Mouse (Mus musculus) CH12.LX (cell line): ENCODE data around the gene Gramd2. TPM values are rescaled to one million over a fixed set of nuclear protein-coding genes. Genes with fewer than 3 reads are reported as not detected.

Experiments used
- DNase-seq: peaks from one replicate; pipeline ENCODE4 v3.0.0-alpha.2; 2013; ENCODE audit errors: extremely low read depth
- H3K27ac ChIP-seq: 2 replicates; pipeline ENCODE4 v1.5.1; 2012; ENCODE audit warnings: low read depth, mild to moderate bottlenecking, control low read depth, moderate library complexity; ENCODE audit not compliant: insufficient read depth
- H3K27me3 ChIP-seq: replicated peaks from 2 replicates; pipeline ENCODE3; 2012; ENCODE audit warnings: inconsistent platforms
- H3K36me3 ChIP-seq, 2 experiments: replicated peaks in 1 of 2; 2 replicates each; pipeline versions ENCODE3 to v1.6.1; 2012; ENCODE audit warnings: inconsistent platforms in 1 of 2, low read length in 1 of 2, mild to moderate bottlenecking in 1 of 2, mixed read lengths in 1 of 2, moderate library complexity in 1 of 2; ENCODE audit not compliant: control insufficient read depth in 1 of 2, insufficient read depth in 1 of 2
- H3K4me1 ChIP-seq, 2 experiments: 2 replicates each; pipeline ENCODE4 v1.6.1; 2012; ENCODE audit warnings: inconsistent platforms in 1 of 2, moderate library complexity in 1 of 2; ENCODE audit not compliant: insufficient read depth in 2 of 2, control insufficient read depth in 1 of 2
- H3K4me2 ChIP-seq: 2 replicates; pipeline ENCODE4 v1.6.1; 2012; ENCODE audit warnings: low read depth, mild to moderate bottlenecking, control low read depth; ENCODE audit not compliant: poor library complexity, insufficient read depth, severe bottlenecking
- H3K4me3 ChIP-seq, 3 experiments: fragments of 150-350 bp in 1 of 3; sonication (generic) in 1 of 3; replicated peaks in 1 of 3; 2 replicates each; pipeline versions ENCODE3 to v1.5.1; 2011 to 2012; ENCODE audit warnings: low read depth in 2 of 3, low read length in 2 of 3, mild to moderate bottlenecking in 2 of 3, moderate library complexity in 2 of 3, control low read depth in 1 of 3, improper control_type of control experiment in 1 of 3, inconsistent platforms in 1 of 3, mixed read lengths in 1 of 3; ENCODE audit not compliant: poor library complexity in 1 of 3
- H3K79me2 ChIP-seq: replicated peaks from 2 replicates; pipeline ENCODE4 v1.6.1; 2012; ENCODE audit warnings: mild to moderate bottlenecking, moderate library complexity; ENCODE audit not compliant: control insufficient read depth, poor library complexity, insufficient read depth, severe bottlenecking; ENCODE audit errors: extremely low read depth
- H3K9ac ChIP-seq: 2 replicates; pipeline ENCODE4 v1.6.1; 2012; ENCODE audit warnings: low read depth, mild to moderate bottlenecking, control low read depth, moderate library complexity; ENCODE audit not compliant: insufficient read depth
- H3K9me3 ChIP-seq: replicated peaks from 2 replicates; pipeline ENCODE3; 2012; ENCODE audit warnings: low read length, inconsistent platforms, mixed read lengths
- ELF1 ChIP-seq: IDR thresholded peaks from 2 replicates; pipeline ENCODE4 v1.6.1; 2014; ENCODE audit warnings: low read depth, mild to moderate bottlenecking, inconsistent platforms, low read length, improper control_type of control experiment
- MAX ChIP-seq: IDR thresholded peaks from 2 replicates; pipeline ENCODE4 v1.6.1; 2011; ENCODE audit warnings: low read length, improper control_type of control experiment
- MAZ ChIP-seq: IDR thresholded peaks from 2 replicates; pipeline ENCODE4 v1.6.1; 2012; ENCODE audit warnings: low read depth, mild to moderate bottlenecking, inconsistent platforms, low read length, improper control_type of control experiment, moderate library complexity
- MXI1 ChIP-seq: IDR thresholded peaks from 2 replicates; pipeline ENCODE4 v1.6.1; 2011; ENCODE audit warnings: mild to moderate bottlenecking, low read depth, low read length, improper control_type of control experiment
- PAX5 ChIP-seq: IDR thresholded peaks from 2 replicates; pipeline ENCODE4 v1.6.1; 2012; ENCODE audit warnings: low read length, inconsistent platforms, mixed read lengths
- POLR2AphosphoS2 ChIP-seq: IDR thresholded peaks from 2 replicates; pipeline ENCODE4 v1.6.1; 2011; ENCODE audit warnings: low read depth, low read length, improper control_type of control experiment
- RCOR1 ChIP-seq: conservative IDR thresholded peaks from 2 replicates; pipeline ENCODE4 v1.6.1; 2012; ENCODE audit warnings: low read depth, mild to moderate bottlenecking, inconsistent platforms, low read length, improper control_type of control experiment
- ZMIZ1 ChIP-seq: IDR thresholded peaks from 2 replicates; pipeline ENCODE4 v1.6.1; 2012; ENCODE audit warnings: low read depth, mild to moderate bottlenecking, inconsistent platforms, low read length, improper control_type of control experiment
- dilution Hi-C: fragments of 300-500 bp; cut with MboI; formaldehyde crosslinking; loops from 2 replicates; pipeline ENCODE4 v1.14.3; 2020; ENCODE audit warnings: low sequenced_read_pairs; ENCODE audit not compliant: extremely low pct_unique_long_range_greater_than_20kb, extremely low pct_ligation_motif_present
- in situ Hi-C: fragments of 300-500 bp; cut with MboI; formaldehyde crosslinking; loops from 3 replicates; pipeline ENCODE4 v1.14.3; 2019; ENCODE audit warnings: low sequenced_read_pairs, low pct_ligation_motif_present, low pct_unique_long_range_greater_than_20kb, mixed read lengths
- polyA plus RNA-seq: library from polyadenylated mRNA; unstranded; fragments of >175 nt; gene quantifications from 2 replicates; pipeline ENCODE4 v1.2.1, GENCODE M21; 2012; ENCODE audit warnings: low read depth; ENCODE audit not compliant: insufficient read length
- total RNA-seq, 2 experiments: library from RNA; depleted of rRNA; stranded (reverse); fragments of 300-350 nt in 1 of 2; fragments of >200 nt in 1 of 2; gene quantifications; 2 replicates each; pipeline ENCODE4 v1.2.3; 2012 to 2014

Gene Gramd2
- total and polyA plus RNA-seq, 3 experiments = 0.61 TPM; not detected in 2

DNA sequence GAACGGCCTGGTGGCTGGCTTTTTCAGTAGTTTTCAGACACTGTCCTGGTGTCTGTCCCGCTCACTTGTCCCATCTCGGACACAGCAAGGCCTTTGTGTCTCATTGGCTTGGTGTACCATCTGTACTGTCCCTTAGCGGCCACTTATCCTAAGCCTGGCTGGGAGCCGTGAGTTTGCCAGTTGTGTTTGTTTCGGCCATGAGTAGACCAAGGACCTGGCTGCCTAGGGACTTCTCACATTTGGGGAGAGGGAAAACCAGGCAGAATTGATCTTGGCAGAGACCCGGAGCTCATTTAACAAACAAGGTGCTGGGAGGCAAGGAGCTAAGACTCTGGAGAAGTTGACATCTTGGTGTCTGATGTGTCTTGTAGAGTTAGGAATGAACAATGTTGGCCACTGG lies 16.7 kb upstream of the Gramd2 start:
- H3K4me3 ChIP-seq = no peak overlapping the region
- H3K9ac ChIP-seq = no peak overlapping the region
- TF ChIP-seq ZMIZ1 = 0 out of 2 replicates have a peak, but pooled peaks have one; percentile 23
- no peak for TF ChIP-seq MXI1
- H3K79me2 ChIP-seq = peaks cover 73% of the 10 kb centered on the region
- peaks cover 7 to 47% of the 10 kb centered on the region in 2 experiments for H3K4me1 ChIP-seq
- dilution Hi-C loops = no loop called here
- 0 out of 2 replicates have a peak overlapping the region, but pooled peaks have one; percentile 9 for H3K27ac ChIP-seq
- no peak overlapping the region for H3K4me2 ChIP-seq
- H3K27me3 ChIP-seq = no peaks in the 10 kb centered on the region
- in situ Hi-C loops = no loop called here
- H3K9me3 ChIP-seq = no peaks in the 10 kb centered on the region
- H3K36me3 ChIP-seq = peaks cover 57 to 92% of the 10 kb centered on the region in 2 experiments
- DNase-seq = no peak

DNA sequence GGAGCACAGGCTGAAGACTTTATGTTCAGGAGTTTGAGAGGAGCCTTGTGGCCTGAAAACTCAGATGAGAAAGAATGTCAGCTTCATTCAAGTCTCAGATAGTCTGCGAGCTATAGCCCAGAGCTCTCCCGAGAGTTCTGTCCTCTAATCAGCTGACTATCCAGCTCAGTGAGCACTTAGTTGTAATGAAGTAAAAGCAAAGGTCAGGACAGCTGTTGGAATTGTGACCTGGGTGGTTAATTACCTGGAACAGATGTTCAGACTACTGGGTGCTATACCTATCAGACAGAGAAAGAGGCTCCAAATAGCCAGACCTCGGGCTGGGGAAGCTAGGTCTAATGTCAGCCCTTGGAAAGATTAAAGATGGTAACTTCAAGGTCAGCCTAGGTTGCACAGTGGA lies 16.0 kb upstream of the Gramd2 start:
- TF ChIP-seq ELF1 = no peak
- Histone ChIP-seq H3K4me3 (no peak overlapping the region), H3K4me2 (no peak overlapping the region), H3K4me1 (peaks cover 7 to 47% of the 10 kb centered on the region in 2 experiments), H3K9me3 (no peaks in the 10 kb centered on the region), H3K27me3 (no peaks in the 10 kb centered on the region), H3K9ac (no peak overlapping the region), H3K79me2 (peaks cover 66% of the 10 kb centered on the region), H3K27ac (no peak overlapping the region), H3K36me3 (peaks cover 63 to 96% of the 10 kb centered on the region in 2 experiments)
- dilution Hi-C loops (no loop called here), in situ Hi-C loops (no loop called here)
- no peak for DNase-seq

DNA sequence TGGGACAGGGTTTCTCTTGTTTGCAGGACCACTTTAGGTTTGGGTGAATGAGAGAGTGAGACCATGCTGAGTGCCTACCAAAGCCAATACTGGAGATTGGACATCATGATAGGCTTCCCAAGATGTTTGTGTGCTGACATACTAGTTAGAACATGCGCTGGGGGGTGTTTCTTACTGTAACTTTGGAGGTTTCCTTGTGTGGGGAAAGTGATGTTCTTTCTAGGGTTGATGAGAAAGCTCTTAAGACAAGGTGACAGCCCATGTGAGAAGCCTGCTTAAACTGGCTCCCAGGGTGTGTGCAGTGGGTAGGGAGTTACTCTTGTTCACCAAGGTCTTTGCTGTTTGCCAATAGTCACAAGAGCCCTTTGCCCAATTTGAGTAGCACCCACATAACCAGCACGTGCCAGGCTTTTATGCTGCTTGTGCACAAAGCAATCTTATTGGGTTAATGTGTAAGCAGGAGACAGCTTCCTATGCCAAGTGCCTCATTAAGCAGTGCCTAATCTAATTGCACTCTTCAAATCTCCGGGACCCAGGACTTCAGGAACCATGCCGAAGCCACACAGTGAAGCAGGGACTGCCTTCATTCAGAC lies 15.2 kb upstream of the Gramd2 start:
- no peak overlapping the region for H3K4me3 ChIP-seq
- H3K9ac ChIP-seq = no peak overlapping the region
- dilution Hi-C loops = no loop called here
- DNase-seq = no peak
- H3K9me3 ChIP-seq = no peaks in the 10 kb centered on the region
- H3K27ac ChIP-seq = no peak overlapping the region
- peaks cover 67 to 97% of the 10 kb centered on the region in 2 experiments for H3K36me3 ChIP-seq
- H3K4me1 ChIP-seq = peaks cover 7 to 44% of the 10 kb centered on the region in 2 experiments
- H3K27me3 ChIP-seq = no peaks in the 10 kb centered on the region
- H3K79me2 ChIP-seq = peaks cover 60% of the 10 kb centered on the region
- no peak overlapping the region for H3K4me2 ChIP-seq
- in situ Hi-C loops = loop anchor here (5.0 kb wide), 1 partner anchor 37 kb away; no protein-coding TSS in a partner anchor
- TF ChIP-seq POLR2AphosphoS2 (peak; percentile 61; the same call in 1 of the 2 replicates), PAX5 (no peak)

- H3K9me3 ChIP-seq = no peaks in the 10 kb centered on the region
- DNase-seq = no peak
- TF ChIP-seq POLR2AphosphoS2 (no peak; the same call in 1 of the 2 replicates), RCOR1 (no peak), MXI1 (no peak), MAZ (no peak), MAX (no peak)
- TF ChIP-seq, all 38 proteins: peak for 0
- in situ Hi-C loops = loop anchor here (5.0 kb wide), 1 partner anchor 39 kb away; no protein-coding TSS in a partner anchor
- Histone ChIP-seq H3K36me3 (peaks cover 76 to 97% of the 10 kb centered on the region in 2 experiments), H3K4me2 (no peak overlapping the region), H3K4me1 (peaks cover 5 to 32% of the 10 kb centered on the region in 2 experiments), H3K27me3 (no peaks in the 10 kb centered on the region), H3K79me2 (peaks cover 47% of the 10 kb centered on the region), H3K9ac (no peak overlapping the region), H3K4me3 (no peak overlapping the region), H3K27ac (no peak overlapping the region)
- dilution Hi-C loops = no loop called here
Measured at GRCm38 (mm10) chr9:59666016-59666415, 13.9 kb upstream of the Gramd2 start.
